Mouse (Mus musculus): ENCODE data around the gene Mogs. TPM values are rescaled to one million over a fixed set of nuclear protein-coding genes. Genes with fewer than 3 reads are reported as not detected.

Mogs gene
- polyA plus RNA-seq, 1 experiment, result 54.5 TPM

- no peak for TF ChIP-seq CTCF (IDR thresholded peaks at IDR 0.05; ENCODE audit: extremely low read depth, insufficient read depth, insufficient read length, insufficient replicate concordance)
- Histone ChIP-seq H3K27ac (ENCODE audit: insufficient read depth, low read length) (no peak overlapping the region), H3K4me1 (ENCODE audit: control insufficient read depth, insufficient read depth, insufficient read length) (peaks cover 3% of the 10 kb centered on the region; the same call in 1 of the 2 replicates), H3K4me3 (ENCODE audit: extremely low read depth, insufficient read depth, insufficient read length) (no peak overlapping the region), H3K36me3 (ENCODE audit: control insufficient read depth, insufficient read depth, low read length) (peaks cover 1% of the 10 kb centered on the region), H3K27me3 (ENCODE audit: control insufficient read depth, insufficient read depth, low read length) (0 out of 2 replicates have a peak, but pooled peaks cover 1% of the 10 kb centered on the region)
- DNase-seq (ENCODE audit: low read depth in 1 of 2, low spot score in 2 of 2), result no peak
- 96% methylated on average over 5 of the region's 5 CpGs for WGBS
These were observed 35.1 kb upstream of the Mogs start for GRCm38 (mm10) chr6:83080210-83080609.

DNA sequence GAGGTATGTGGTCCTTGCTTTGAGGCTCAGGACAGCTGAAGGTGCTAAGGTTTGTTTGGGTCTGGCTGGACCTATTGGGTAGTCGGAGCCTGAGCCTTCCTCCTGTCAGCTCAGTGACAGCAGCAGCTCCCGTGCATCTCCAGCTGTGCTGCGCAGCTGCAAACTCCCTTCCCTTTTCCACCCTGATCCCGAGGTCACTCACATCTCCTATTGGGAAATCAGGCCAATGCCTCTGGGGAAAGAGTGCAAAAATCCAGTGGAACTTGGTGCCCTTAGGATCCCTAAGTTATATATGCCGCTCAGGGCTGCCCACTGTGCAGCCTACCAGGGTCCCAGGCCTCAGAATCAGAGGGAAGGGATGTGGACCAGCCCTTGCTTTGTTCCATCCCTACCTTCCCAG lies 31.8 kb upstream of the Mogs start:
- H3K4me3 ChIP-seq (ENCODE audit: extremely low read depth, insufficient read depth, insufficient read length), result no peak overlapping the region

GRCm38 (mm10) chr6:83084477-83084876 lies 30.8 kb upstream of the Mogs start:
- Histone ChIP-seq H3K27me3 (ENCODE audit: control insufficient read depth, insufficient read depth, low read length) (peaks cover 12% of the 10 kb centered on the region), H3K4me3 (ENCODE audit: extremely low read depth, insufficient read depth, insufficient read length) (no peak overlapping the region), H3K36me3 (ENCODE audit: control insufficient read depth, insufficient read depth, low read length) (peaks cover 1% of the 10 kb centered on the region), H3K27ac (ENCODE audit: insufficient read depth, low read length) (no peak overlapping the region), H3K4me1 (ENCODE audit: control insufficient read depth, insufficient read depth, insufficient read length) (0 out of 2 replicates have a peak, but pooled peaks cover 3% of the 10 kb centered on the region)
- no peak for DNase-seq (ENCODE audit: low read depth in 1 of 2, low spot score in 2 of 2)
- no peak for TF ChIP-seq POLR2A (IDR thresholded peaks at IDR 0.05; ENCODE audit: low read depth, low read length)
- no peak for TF ChIP-seq CTCF (IDR thresholded peaks at IDR 0.05; ENCODE audit: extremely low read depth, insufficient read depth, insufficient read length, insufficient replicate concordance)
- 49% methylated on average over 6 of the region's 6 CpGs for WGBS

More for the DNA sequence above, 31.8 kb upstream of the Mogs start:
- DNase-seq (ENCODE audit: low read depth in 1 of 2, low spot score in 2 of 2), result no peak
- H3K27ac ChIP-seq (ENCODE audit: insufficient read depth, low read length), result no peak overlapping the region
- no peak for TF ChIP-seq CTCF (IDR thresholded peaks at IDR 0.05; ENCODE audit: extremely low read depth, insufficient read depth, insufficient read length, insufficient replicate concordance)
- TF ChIP-seq POLR2A (IDR thresholded peaks at IDR 0.05; ENCODE audit: low read depth, low read length), result no peak
- peaks cover 6% of the 10 kb centered on the region; the same call in 1 of the 2 replicates for H3K4me1 ChIP-seq (ENCODE audit: control insufficient read depth, insufficient read depth, insufficient read length)
- peaks cover 1% of the 10 kb centered on the region for H3K36me3 ChIP-seq (ENCODE audit: control insufficient read depth, insufficient read depth, low read length)
- 80% methylated on average over 5 of the region's 5 CpGs for WGBS
- H3K27me3 ChIP-seq (ENCODE audit: control insufficient read depth, insufficient read depth, low read length), result peaks cover 9% of the 10 kb centered on the region

GRCm38 (mm10) chr6:83086121-83087035 lies 28.9 kb upstream of the Mogs start, which contains the start of gene Lbx2:
TSS of gene Lbx2 (plus strand) at chr6:83086367.
- Histone ChIP-seq H3K36me3 (ENCODE audit: control insufficient read depth, insufficient read depth, low read length) (no peaks in the 10 kb centered on the region; the same call in 1 of the 2 replicates), H3K4me3 (ENCODE audit: extremely low read depth, insufficient read depth, insufficient read length) (peak within 1 kb of the TSS; percentile 21; the same call in 1 of the 2 replicates), H3K27ac (ENCODE audit: insufficient read depth, low read length) (peak within 1 kb of the TSS; percentile 31; the same call in 1 of the 2 replicates), H3K4me1 (ENCODE audit: control insufficient read depth, insufficient read depth, insufficient read length) (0 out of 2 replicates have a peak, but pooled peaks cover 3% of the 10 kb centered on the region), H3K27me3 (ENCODE audit: control insufficient read depth, insufficient read depth, low read length) (peaks cover 12% of the 10 kb centered on the region)
- no peak for DNase-seq (ENCODE audit: low read depth in 1 of 2, low spot score in 2 of 2)
- TF ChIP-seq CTCF (IDR thresholded peaks at IDR 0.05; ENCODE audit: extremely low read depth, insufficient read depth, insufficient read length, insufficient replicate concordance), result no peak
- WGBS, result 5% methylated on average over 40 of the region's 42 CpGs

DNA sequence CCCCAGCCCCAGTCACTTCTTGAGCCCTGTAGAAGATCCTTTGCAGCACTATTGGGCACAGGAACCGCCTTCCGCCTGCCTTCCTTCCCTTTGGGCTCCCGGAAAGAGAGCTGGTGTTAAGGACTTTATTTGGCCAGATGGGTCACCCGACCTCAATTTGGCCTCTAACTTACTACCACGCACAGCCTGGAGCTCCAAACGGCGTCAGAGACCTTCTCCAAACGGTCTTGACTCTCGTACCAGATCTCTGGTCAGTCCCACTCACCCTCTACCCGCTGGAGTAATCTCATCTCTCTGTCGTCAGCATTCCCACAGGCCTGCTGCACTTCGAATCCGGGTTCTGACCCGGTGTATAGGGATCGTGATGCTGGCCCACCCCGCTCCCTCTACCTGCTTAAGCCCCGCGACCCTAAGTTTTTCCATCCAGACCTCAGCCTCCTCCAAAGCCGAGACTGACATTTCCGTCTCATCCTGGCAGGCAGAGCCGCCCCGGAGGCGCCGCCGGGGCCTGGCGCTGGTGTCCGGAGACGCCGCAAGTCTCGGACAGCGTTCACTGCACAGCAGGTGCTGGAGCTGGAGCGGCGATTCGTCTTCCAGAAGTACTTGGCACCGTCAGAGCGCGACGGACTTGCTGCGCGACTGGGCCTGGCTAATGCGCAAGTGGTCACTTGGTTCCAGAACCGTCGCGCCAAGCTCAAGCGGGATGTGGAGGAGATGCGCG lies 27.9 kb upstream of the Mogs start:
- Histone ChIP-seq H3K4me3 (ENCODE audit: extremely low read depth, insufficient read depth, insufficient read length) (0 out of 2 replicates have a peak overlapping the region, but pooled peaks have one; percentile 2), H3K4me1 (ENCODE audit: control insufficient read depth, insufficient read depth, insufficient read length) (0 out of 2 replicates have a peak, but pooled peaks cover 3% of the 10 kb centered on the region), H3K36me3 (ENCODE audit: control insufficient read depth, insufficient read depth, low read length) (no peaks in the 10 kb centered on the region; the same call in 1 of the 2 replicates), H3K27ac (ENCODE audit: insufficient read depth, low read length) (peak overlapping the region; percentile 31; the same call in 1 of the 2 replicates), H3K27me3 (ENCODE audit: control insufficient read depth, insufficient read depth, low read length) (peaks cover 12% of the 10 kb centered on the region)
- no peak for TF ChIP-seq CTCF (IDR thresholded peaks at IDR 0.05; ENCODE audit: extremely low read depth, insufficient read depth, insufficient read length, insufficient replicate concordance)
- no peak for TF ChIP-seq POLR2A (IDR thresholded peaks at IDR 0.05; ENCODE audit: low read depth, low read length)
- no peak for DNase-seq (ENCODE audit: low read depth in 1 of 2, low spot score in 2 of 2)
- 25% methylated on average over 47 of the region's 47 CpGs for WGBS

- no peaks in the 10 kb centered on the region for H3K36me3 ChIP-seq (ENCODE audit: control insufficient read depth, insufficient read depth, low read length)
- WGBS, result 45% methylated on average over 9 of the region's 9 CpGs
- no peak for DNase-seq (ENCODE audit: low read depth in 1 of 2, low spot score in 2 of 2)
- 0 out of 2 replicates have a peak, but pooled peaks cover 3% of the 10 kb centered on the region for H3K4me1 ChIP-seq (ENCODE audit: control insufficient read depth, insufficient read depth, insufficient read length)
- H3K27ac ChIP-seq (ENCODE audit: insufficient read depth, low read length), result no peak overlapping the region
- H3K27me3 ChIP-seq (ENCODE audit: control insufficient read depth, insufficient read depth, low read length), result peaks cover 12% of the 10 kb centered on the region
- TF ChIP-seq POLR2A (IDR thresholded peaks at IDR 0.05; ENCODE audit: low read depth, low read length), result no peak
- no peak for TF ChIP-seq CTCF (IDR thresholded peaks at IDR 0.05; ENCODE audit: extremely low read depth, insufficient read depth, insufficient read length, insufficient replicate concordance)
- no peak overlapping the region for H3K4me3 ChIP-seq (ENCODE audit: extremely low read depth, insufficient read depth, insufficient read length)
These were observed 27.4 kb upstream of the Mogs start for GRCm38 (mm10) chr6:83087926-83088260.
